Mouse (Mus musculus) bone marrow macrophage, adult 2 months (primary cell): ENCODE data around the gene Ntrk2.

ENCODE experiments used
- CTCF ChIP-seq: IDR thresholded peaks from 2 replicates; pipeline ENCODE4 v1.5.1; 2012; ENCODE audit warnings: low read depth, mild to moderate bottlenecking, low read length, moderate library complexity
- POLR2A ChIP-seq: IDR thresholded peaks from 2 replicates; pipeline ENCODE4 v1.6.1; 2012; ENCODE audit warnings: mild to moderate bottlenecking, low read depth, low read length, borderline replicate concordance

DNA sequence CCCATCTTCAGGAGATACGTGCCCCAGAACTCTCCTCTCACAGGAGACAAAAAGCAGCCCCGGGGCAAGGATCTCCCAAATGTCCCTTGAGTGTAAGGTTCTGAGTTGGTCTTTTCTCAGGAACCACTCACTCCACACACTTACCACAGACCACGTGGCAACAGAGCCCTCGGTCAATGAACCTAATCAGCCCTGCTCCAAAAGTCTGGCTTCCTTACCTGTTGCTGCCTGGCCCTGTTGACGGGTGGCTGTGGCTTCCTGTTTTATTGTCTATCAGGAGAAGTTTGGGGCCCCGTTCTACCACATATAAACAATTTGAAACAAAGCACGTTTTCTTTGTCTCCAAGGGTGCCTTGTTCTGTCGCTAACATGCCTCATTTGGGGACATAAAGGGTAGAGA is 357.6 kb downstream of the Ntrk2 start:
- no peak for TF ChIP-seq POLR2A
- TF ChIP-seq CTCF, result no peak
